ENCODE assay signal across 7 mouse cellular contexts in genomic region chr2:93956331-93956801, GRCm38 (mm10). TPM values are rescaled to one million over a fixed set of nuclear protein-coding genes. Genes with fewer than 3 reads are reported as not detected.
A peak's percentile ranks its signal among the peaks of the same experiment; 100 is the strongest.
DNase-seq lines count a peak whose midpoint lies in the region; ATAC-seq and TF ChIP-seq lines count a peak whose summit lies in the region.

No protein-coding gene starts in this region.

- ATAC-seq in granulocyte monocyte progenitor cell, adult 5-6 weeks (replicated peaks; ENCODE audit: poor library complexity, severe bottlenecking) = peak; percentile 29
- ATAC-seq in intestine, embryonic 14.5 days (replicated peaks; ENCODE audit: low FRiP score, low TSS enrichment, low read depth) = peak; percentile 44

- 0 out of 2 replicates have a peak, but pooled peaks cover 2% of the 10 kb centered on the region for H3K4me1 ChIP-seq in bone marrow macrophage, adult 2 months (ENCODE audit: control insufficient read depth, insufficient read depth, low read length)
- 0 out of 2 replicates have a peak, but pooled peaks cover 3% of the 10 kb centered on the region for H3K4me1 ChIP-seq in intestine, embryonic 14.5 days (replicated peaks; ENCODE audit: control insufficient read depth, insufficient read depth, low read length)
- peaks cover 30% of the 10 kb centered on the region for H3K4me1 ChIP-seq in limb, embryonic 10.5 days
- H3K4me1 ChIP-seq in midbrain, embryonic 10.5 days = peaks cover 31% of the 10 kb centered on the region

- no peaks in the 10 kb centered on the region for H3K36me3 ChIP-seq in intestine, embryonic 14.5 days (ENCODE audit: control insufficient read depth, insufficient read depth, low read length)
- H3K36me3 ChIP-seq in limb, embryonic 10.5 days = no peaks in the 10 kb centered on the region
- H3K36me3 ChIP-seq in midbrain, embryonic 10.5 days = no peaks in the 10 kb centered on the region

- WGBS in intestine, embryonic 14.5 days = under 1% methylated on average over 44 of the region's 44 CpGs
- under 1% methylated on average over 44 of the region's 44 CpGs for WGBS in limb, embryonic 10.5 days
- WGBS in midbrain, embryonic 10.5 days = under 1% methylated on average over 44 of the region's 44 CpGs

- H3K9me3 ChIP-seq in intestine, embryonic 14.5 days (ENCODE audit: control insufficient read depth, low read length) = no peaks in the 10 kb centered on the region
- no peaks in the 10 kb centered on the region for H3K9me3 ChIP-seq in limb, embryonic 10.5 days (replicated peaks)
- H3K9me3 ChIP-seq in midbrain, embryonic 10.5 days (replicated peaks) = no peaks in the 10 kb centered on the region

- no peak for TF ChIP-seq POLR2A in bone marrow macrophage, adult 2 months (IDR thresholded peaks at IDR 0.05; ENCODE audit: borderline replicate concordance, low read depth, low read length)

- peak; percentile 72 for DNase-seq in embryo, embryonic 10.5 days (ENCODE audit: low spot score)
- peak; percentile 87 for DNase-seq in intestine, embryonic 14.5 days (ENCODE audit: low spot score)
- peak; percentile 77 for DNase-seq in limb, embryonic 10.5 days (ENCODE audit: low spot score)
- DNase-seq in midbrain, embryonic 10.5 days (ENCODE audit: low spot score) = peak; percentile 79
- peak; percentile 28 for DNase-seq in skeletal muscle tissue, adult 2 months (ENCODE audit: low read depth, low spot score)

- no peak for TF ChIP-seq CTCF in bone marrow macrophage, adult 2 months (IDR thresholded peaks at IDR 0.05; ENCODE audit: low read depth, low read length)

- H3K4me3 ChIP-seq in bone marrow macrophage, adult 2 months (ENCODE audit: insufficient read depth, low read length) = peak overlapping the region; percentile 57
- H3K4me3 ChIP-seq in intestine, embryonic 14.5 days (ENCODE audit: low read depth, low read length) = peak overlapping the region; percentile 53
- peak overlapping the region; percentile 64 for H3K4me3 ChIP-seq in limb, embryonic 10.5 days
- H3K4me3 ChIP-seq in midbrain, embryonic 10.5 days = peak overlapping the region; percentile 63

- peak overlapping the region; percentile 69 for H3K9ac ChIP-seq in intestine, embryonic 14.5 days (ENCODE audit: low read length)

- peak overlapping the region; percentile 79 for H3K4me2 ChIP-seq in intestine, embryonic 14.5 days (ENCODE audit: low read length)

- no peak overlapping the region for H3K27ac ChIP-seq in bone marrow macrophage, adult 2 months (ENCODE audit: insufficient read depth, low read depth, low read length)
- peak overlapping the region; percentile 70 for H3K27ac ChIP-seq in intestine, embryonic 14.5 days (ENCODE audit: low read depth)
- H3K27ac ChIP-seq in limb, embryonic 10.5 days = peak overlapping the region; percentile 59
- peak overlapping the region; percentile 79 for H3K27ac ChIP-seq in midbrain, embryonic 10.5 days (replicated peaks)

- peaks cover 42% of the 10 kb centered on the region for H3K27me3 ChIP-seq in intestine, embryonic 14.5 days (replicated peaks; ENCODE audit: control insufficient read depth, insufficient read depth, low read length)
- H3K27me3 ChIP-seq in limb, embryonic 10.5 days (ENCODE audit: low read depth, poor library complexity, severe bottlenecking) = peaks cover 96% of the 10 kb centered on the region
- H3K27me3 ChIP-seq in midbrain, embryonic 10.5 days (ENCODE audit: low read depth, poor library complexity, severe bottlenecking) = peaks cover 75% of the 10 kb centered on the region

RNA-seq across cellular contexts. Expression of gene Gm13889, which starts 0.6 kb away (rescaled TPM):
- polyA plus RNA-seq in bone marrow macrophage, adult 2 months (2012; ENCODE audit: insufficient read depth, insufficient read length, missing spikeins) = not detected in 2 replicates
- total RNA-seq in granulocyte monocyte progenitor cell, adult 5-6 weeks (2014; fragmentation: Nextera tagmentation) = not detected in 2 replicates
- total RNA-seq in granulocyte monocyte progenitor cell, adult 5-6 weeks (2017) = not detected in 2 replicates
- polyA plus RNA-seq in intestine, embryonic 14.5 days (2014; fragmentation: Nextera tagmentation; extraction: Ambion mirVana) = 21.9 and 24.5 TPM in 2 replicates
- 0.60 and 0.70 TPM in 2 replicates for polyA plus RNA-seq in limb, embryonic 10.5 days (2016; fragmentation: Nextera tagmentation; extraction: Ambion mirVana)
- 1.4 and 1.6 TPM in 2 replicates for polyA plus RNA-seq in midbrain, embryonic 10.5 days (2016; fragmentation: Nextera tagmentation; extraction: Ambion mirVana)

RNA-seq across cellular contexts. Expression of gene Gm27027, which starts 39.8 kb away (rescaled TPM):
- not detected in 2 replicates for polyA plus RNA-seq in bone marrow macrophage, adult 2 months (2012; ENCODE audit: insufficient read depth, insufficient read length, missing spikeins)
- not detected in 2 replicates for total RNA-seq in granulocyte monocyte progenitor cell, adult 5-6 weeks (2014; fragmentation: Nextera tagmentation)
- total RNA-seq in granulocyte monocyte progenitor cell, adult 5-6 weeks (2017) = not detected in 2 replicates
- polyA plus RNA-seq in intestine, embryonic 14.5 days (2014; fragmentation: Nextera tagmentation; extraction: Ambion mirVana) = not detected in 2 replicates
- not detected in 2 replicates for polyA plus RNA-seq in limb, embryonic 10.5 days (2016; fragmentation: Nextera tagmentation; extraction: Ambion mirVana)
- not detected in 2 replicates for polyA plus RNA-seq in midbrain, embryonic 10.5 days (2016; fragmentation: Nextera tagmentation; extraction: Ambion mirVana)

RNA-seq across cellular contexts. Expression of gene Alkbh3, which starts 54.2 kb away (rescaled TPM):
- polyA plus RNA-seq in bone marrow macrophage, adult 2 months (2012; ENCODE audit: insufficient read depth, insufficient read length, missing spikeins) = 37.4 and 38.8 TPM in 2 replicates
- total RNA-seq in granulocyte monocyte progenitor cell, adult 5-6 weeks (2014; fragmentation: Nextera tagmentation) = 52.5 and 87.5 TPM in 2 replicates
- total RNA-seq in granulocyte monocyte progenitor cell, adult 5-6 weeks (2017) = 34.0 and 38.0 TPM in 2 replicates
- polyA plus RNA-seq in intestine, embryonic 14.5 days (2014; fragmentation: Nextera tagmentation; extraction: Ambion mirVana) = 64.3 and 70.5 TPM in 2 replicates
- 48.8 and 56.2 TPM in 2 replicates for polyA plus RNA-seq in limb, embryonic 10.5 days (2016; fragmentation: Nextera tagmentation; extraction: Ambion mirVana)
- polyA plus RNA-seq in midbrain, embryonic 10.5 days (2016; fragmentation: Nextera tagmentation; extraction: Ambion mirVana) = 47.8 and 51.5 TPM in 2 replicates

Comparison
In these comparisons a context has a peak if more than half of its experiments do, and no peak if none do; other contexts are left out.
1. DNase-seq: peak in every context shown above with its lines; median percentile 87 in intestine, embryonic 14.5 days; 79 in midbrain, embryonic 10.5 days; 77 in limb, embryonic 10.5 days; 72 in embryo, embryonic 10.5 days; 28 in skeletal muscle tissue, adult 2 months.